Mouse (Mus musculus): ENCODE data around the gene Cd81. TPM values are rescaled to one million over a fixed set of nuclear protein-coding genes. Genes with fewer than 3 reads are reported as not detected.
A peak's percentile ranks its signal among the peaks of the same experiment; 100 is the strongest.

Gene Cd81
- polyA plus RNA-seq, 1 experiment from 2014 or later, result 421 TPM

- Histone ChIP-seq H3K27ac (ENCODE audit: low read length) (no peak overlapping the region), H3K27me3 (replicated peaks; ENCODE audit: control insufficient read depth, insufficient read depth, low read length) (no peaks in the 10 kb centered on the region), H3K9ac (ENCODE audit: low read depth, low read length) (no peak overlapping the region), H3K4me3 (ENCODE audit: low read length) (no peak overlapping the region), H3K4me1 (ENCODE audit: control insufficient read depth, insufficient read depth, low read length) (peaks cover 9% of the 10 kb centered on the region), H3K9me3 (ENCODE audit: control insufficient read depth, low read length) (no peaks in the 10 kb centered on the region), H3K36me3 (ENCODE audit: control insufficient read depth, insufficient read depth, low read length) (no peaks in the 10 kb centered on the region), H3K4me2 (ENCODE audit: low read depth, low read length) (no peak overlapping the region)
- 89% methylated on average over 3 of the region's 3 CpGs for WGBS
- ATAC-seq, result no peak
Observed at GRCm38 (mm10) chr7:143042897-143043300, 9.6 kb upstream of the Cd81 start.

- Histone ChIP-seq H3K36me3 (ENCODE audit: control insufficient read depth, insufficient read depth, low read length) (no peaks in the 10 kb centered on the region), H3K9me3 (ENCODE audit: control insufficient read depth, low read length) (no peaks in the 10 kb centered on the region), H3K4me3 (ENCODE audit: low read length) (no peak overlapping the region), H3K4me2 (ENCODE audit: low read depth, low read length) (no peak overlapping the region), H3K27me3 (replicated peaks; ENCODE audit: control insufficient read depth, insufficient read depth, low read length) (no peaks in the 10 kb centered on the region), H3K27ac (ENCODE audit: low read length) (no peak overlapping the region), H3K4me1 (ENCODE audit: control insufficient read depth, insufficient read depth, low read length) (peaks cover 9% of the 10 kb centered on the region), H3K9ac (ENCODE audit: low read depth, low read length) (no peak overlapping the region)
- WGBS, result 86% methylated on average over 2 of the region's 2 CpGs
- ATAC-seq, result no peak
Observed at GRCm38 (mm10) chr7:143044049-143044825, 8.3 kb upstream of the Cd81 start.

GRCm38 (mm10) chr7:143044826-143045206 lies 7.7 kb upstream of the Cd81 start:
- ATAC-seq, result no peak
- Histone ChIP-seq H3K9ac (ENCODE audit: low read depth, low read length) (no peak overlapping the region), H3K27ac (ENCODE audit: low read length) (no peak overlapping the region), H3K36me3 (ENCODE audit: control insufficient read depth, insufficient read depth, low read length) (no peaks in the 10 kb centered on the region), H3K27me3 (replicated peaks; ENCODE audit: control insufficient read depth, insufficient read depth, low read length) (no peaks in the 10 kb centered on the region), H3K4me2 (ENCODE audit: low read depth, low read length) (no peak overlapping the region), H3K4me1 (ENCODE audit: control insufficient read depth, insufficient read depth, low read length) (peaks cover 9% of the 10 kb centered on the region), H3K9me3 (ENCODE audit: control insufficient read depth, low read length) (no peaks in the 10 kb centered on the region), H3K4me3 (ENCODE audit: low read length) (no peak overlapping the region)

GRCm38 (mm10) chr7:143046358-143046757 lies 6.2 kb upstream of the Cd81 start:
- Histone ChIP-seq H3K27me3 (replicated peaks; ENCODE audit: control insufficient read depth, insufficient read depth, low read length) (no peaks in the 10 kb centered on the region), H3K4me2 (ENCODE audit: low read depth, low read length) (no peak overlapping the region), H3K36me3 (ENCODE audit: control insufficient read depth, insufficient read depth, low read length) (no peaks in the 10 kb centered on the region), H3K4me3 (ENCODE audit: low read length) (no peak overlapping the region), H3K9me3 (ENCODE audit: control insufficient read depth, low read length) (no peaks in the 10 kb centered on the region), H3K9ac (ENCODE audit: low read depth, low read length) (no peak overlapping the region), H3K27ac (ENCODE audit: low read length) (no peak overlapping the region), H3K4me1 (ENCODE audit: control insufficient read depth, insufficient read depth, low read length) (peaks cover 6% of the 10 kb centered on the region)
- ATAC-seq, result no peak
- 76% methylated on average over 7 of the region's 7 CpGs for WGBS

GRCm38 (mm10) chr7:143049331-143049730 lies 3.2 kb upstream of the Cd81 start:
- H3K36me3 ChIP-seq (ENCODE audit: control insufficient read depth, insufficient read depth, low read length), result no peaks in the 10 kb centered on the region
- no peaks in the 10 kb centered on the region for H3K9me3 ChIP-seq (ENCODE audit: control insufficient read depth, low read length)
- WGBS, result 74% methylated on average over 3 of the region's 3 CpGs
- no peak for ATAC-seq
- H3K27me3 ChIP-seq (replicated peaks; ENCODE audit: control insufficient read depth, insufficient read depth, low read length), result no peaks in the 10 kb centered on the region
- H3K27ac ChIP-seq (ENCODE audit: low read length), result no peak overlapping the region
- H3K4me1 ChIP-seq (ENCODE audit: control insufficient read depth, insufficient read depth, low read length), result peaks cover 7% of the 10 kb centered on the region
- no peak overlapping the region for H3K4me3 ChIP-seq (ENCODE audit: low read length)
- no peak overlapping the region for H3K4me2 ChIP-seq (ENCODE audit: low read depth, low read length)
- no peak overlapping the region for H3K9ac ChIP-seq (ENCODE audit: low read depth, low read length)

- Histone ChIP-seq H3K4me3 (ENCODE audit: low read length) (no peak overlapping the region), H3K4me2 (ENCODE audit: low read depth, low read length) (no peak overlapping the region), H3K27ac (ENCODE audit: low read length) (no peak overlapping the region), H3K27me3 (replicated peaks; ENCODE audit: control insufficient read depth, insufficient read depth, low read length) (no peaks in the 10 kb centered on the region), H3K9ac (ENCODE audit: low read depth, low read length) (no peak overlapping the region), H3K4me1 (ENCODE audit: control insufficient read depth, insufficient read depth, low read length) (peaks cover 15% of the 10 kb centered on the region), H3K9me3 (ENCODE audit: control insufficient read depth, low read length) (no peaks in the 10 kb centered on the region), H3K36me3 (ENCODE audit: control insufficient read depth, insufficient read depth, low read length) (no peaks in the 10 kb centered on the region)
- WGBS, result 95% methylated on average over 3 of the region's 3 CpGs
- ATAC-seq, result no peak
Observed at GRCm38 (mm10) chr7:143049841-143050816, 2.4 kb upstream of the Cd81 start.

GRCm38 (mm10) chr7:143051316-143051715 lies 1.2 kb upstream of the Cd81 start:
- H3K36me3 ChIP-seq (ENCODE audit: control insufficient read depth, insufficient read depth, low read length), result no peaks in the 10 kb centered on the region
- WGBS, result 64% methylated on average over 2 of the region's 2 CpGs
- no peak for ATAC-seq
- H3K4me3 ChIP-seq (ENCODE audit: low read length), result no peak overlapping the region
- H3K9ac ChIP-seq (ENCODE audit: low read depth, low read length), result no peak overlapping the region
- H3K27ac ChIP-seq (ENCODE audit: low read length), result no peak overlapping the region
- H3K27me3 ChIP-seq (replicated peaks; ENCODE audit: control insufficient read depth, insufficient read depth, low read length), result no peaks in the 10 kb centered on the region
- H3K4me1 ChIP-seq (ENCODE audit: control insufficient read depth, insufficient read depth, low read length), result peaks cover 25% of the 10 kb centered on the region
- no peak overlapping the region for H3K4me2 ChIP-seq (ENCODE audit: low read depth, low read length)
- H3K9me3 ChIP-seq (ENCODE audit: control insufficient read depth, low read length), result no peaks in the 10 kb centered on the region

- Histone ChIP-seq H3K9me3 (ENCODE audit: control insufficient read depth, low read length) (no peaks in the 10 kb centered on the region), H3K27ac (ENCODE audit: low read length) (peak overlapping the region; percentile 95), H3K4me1 (ENCODE audit: control insufficient read depth, insufficient read depth, low read length) (peaks cover 44% of the 10 kb centered on the region), H3K4me2 (ENCODE audit: low read depth, low read length) (peak overlapping the region; percentile 91), H3K27me3 (replicated peaks; ENCODE audit: control insufficient read depth, insufficient read depth, low read length) (no peaks in the 10 kb centered on the region), H3K4me3 (ENCODE audit: low read length) (peak overlapping the region; percentile 89), H3K9ac (ENCODE audit: low read depth, low read length) (peak overlapping the region; percentile 98), H3K36me3 (ENCODE audit: control insufficient read depth, insufficient read depth, low read length) (no peaks in the 10 kb centered on the region)
- ATAC-seq, result peak; percentile 65
- under 1% methylated on average over 46 of the region's 46 CpGs for WGBS
Observed at GRCm38 (mm10) chr7:143053008-143053899, 715 bp downstream of the Cd81 start.
